Mouse (Mus musculus) erythroblast, embryonic 14.5 days (primary cell): ENCODE results near the gene Rcc2.

Experiments used
- GATA1 ChIP-seq: IDR thresholded peaks from 2 replicates; pipeline ENCODE4 v1.6.1; 2012; ENCODE audit warnings: low read length, inconsistent platforms, mixed read lengths
- TAL1 ChIP-seq: IDR thresholded peaks from 3 replicates; pipeline ENCODE4 v1.6.1; 2012; ENCODE audit warnings: low read length, inconsistent platforms, mixed read lengths

- no peak for TF ChIP-seq GATA1
- TF ChIP-seq TAL1, result no peak
These were observed 8.9 kb upstream of the Rcc2 start for GRCm38 (mm10) chr4:140691481-140691880.
